Mouse (Mus musculus): ENCODE measurements around the gene Ribc2.

Gene Ribc2

DNA sequence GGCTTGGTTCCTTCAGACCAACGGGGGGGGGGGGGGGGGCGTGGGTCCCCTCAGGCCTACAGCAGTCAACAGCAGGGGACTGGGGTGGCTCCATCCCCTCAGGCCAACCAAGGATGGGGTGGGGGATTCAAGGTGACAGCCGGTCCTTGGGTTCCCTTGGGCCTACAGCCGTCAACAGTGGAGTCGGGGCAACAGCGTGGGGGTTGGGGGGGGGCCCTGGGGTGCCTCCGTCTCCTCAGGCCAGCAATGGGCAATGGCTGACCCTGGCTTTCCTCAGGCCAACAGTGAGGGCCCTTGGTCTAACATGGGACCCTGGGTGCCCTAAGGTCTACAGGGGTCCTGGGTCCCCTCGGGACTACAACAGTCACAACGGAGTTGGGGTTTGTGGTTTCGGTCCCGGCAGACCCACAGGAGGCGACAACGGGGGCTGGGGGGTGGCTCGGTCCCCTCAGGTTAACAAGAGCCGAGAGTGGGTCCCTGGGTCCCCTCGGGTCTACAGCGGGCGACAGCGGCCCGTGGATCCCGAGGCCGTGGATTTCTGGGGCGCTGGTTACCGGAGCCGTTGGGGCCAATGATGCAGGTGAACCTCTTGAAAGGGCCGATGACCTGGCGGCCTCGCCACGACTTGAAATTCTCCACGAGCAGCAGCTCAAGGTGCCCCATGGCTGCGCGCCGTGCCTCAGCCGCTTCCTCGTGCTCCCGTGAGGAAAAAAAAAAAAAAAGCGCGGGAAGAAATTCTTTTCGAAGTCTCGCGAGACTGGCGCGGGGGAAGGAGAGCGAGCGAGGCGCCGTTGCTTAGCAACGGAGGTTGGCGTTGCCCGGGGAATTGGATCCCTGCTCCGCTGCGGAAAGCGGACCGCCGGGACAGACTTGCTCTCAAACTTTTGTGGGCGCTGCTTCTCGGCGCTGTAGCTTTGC, at the start of gene Ribc2, which contains the start of gene Smc1b:
Ribc2 (plus strand) TSS at position 804 of the 918 bp plus-strand sequence.
Smc1b (minus strand) TSS at position 690 of the 918 bp plus-strand sequence.
- peak; percentile 71 for DNase-seq (ENCODE audit: low spot score)

GRCm38 (mm10) chr15:85085641-85086040, 46.2 kb upstream of the Ribc2 start:
- DNase-seq (ENCODE audit: low spot score), result no peak

- DNase-seq (ENCODE audit: low spot score), result no peak
Observed at GRCm38 (mm10) chr15:85132193-85132520, 279 bp downstream of the Ribc2 start.

GRCm38 (mm10) chr15:85135143-85135542, 3.3 kb downstream of the Ribc2 start:
- no peak for DNase-seq (ENCODE audit: low spot score)

DNA sequence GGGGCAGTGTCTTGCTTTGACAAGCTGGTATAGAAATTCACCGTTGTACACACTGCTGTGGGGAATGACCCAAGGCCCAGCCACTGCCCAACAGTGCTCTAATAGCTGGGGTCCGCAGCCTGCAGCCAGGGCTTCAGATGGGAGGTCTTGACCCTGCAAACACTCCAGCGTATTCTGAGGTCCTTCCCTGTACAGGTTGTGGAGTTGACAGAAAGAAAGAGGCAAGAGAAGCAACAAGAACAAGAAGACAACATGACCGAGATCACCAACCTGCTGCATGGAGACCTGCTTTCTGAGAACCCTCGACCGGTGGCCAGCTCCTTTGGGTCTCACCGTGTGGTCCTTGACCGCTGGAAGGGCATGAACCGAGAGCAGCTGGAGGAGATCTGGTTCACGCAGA, 9.4 kb downstream of the Ribc2 start:
- DNase-seq (ENCODE audit: low spot score), result no peak

- DNase-seq (ENCODE audit: low spot score), result no peak
Observed at GRCm38 (mm10) chr15:85142441-85142840, 10.6 kb downstream of the Ribc2 start.

- DNase-seq (ENCODE audit: low spot score), result no peak
Observed at GRCm38 (mm10) chr15:85143161-85143560, 11.3 kb downstream of the Ribc2 start.

DNA sequence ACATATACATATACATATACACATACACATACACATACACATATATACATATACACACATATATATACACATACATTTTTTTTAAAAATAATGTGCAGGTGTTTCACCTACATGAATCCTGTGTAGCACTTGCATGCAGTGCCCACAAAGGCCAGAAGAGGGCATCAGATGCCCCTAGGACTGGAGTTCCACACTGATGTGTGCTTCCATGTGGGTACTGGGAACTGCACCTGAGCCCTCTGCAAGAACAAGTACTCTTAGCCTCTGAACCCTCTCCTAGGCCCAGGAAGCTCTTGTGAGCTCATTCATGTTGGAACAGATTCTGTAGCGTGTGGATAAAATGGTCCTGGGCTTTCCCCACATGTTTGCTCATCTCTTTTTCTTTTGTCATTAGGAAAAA, 11.9 kb downstream of the Ribc2 start:
- DNase-seq (ENCODE audit: low spot score), result no peak

DNA sequence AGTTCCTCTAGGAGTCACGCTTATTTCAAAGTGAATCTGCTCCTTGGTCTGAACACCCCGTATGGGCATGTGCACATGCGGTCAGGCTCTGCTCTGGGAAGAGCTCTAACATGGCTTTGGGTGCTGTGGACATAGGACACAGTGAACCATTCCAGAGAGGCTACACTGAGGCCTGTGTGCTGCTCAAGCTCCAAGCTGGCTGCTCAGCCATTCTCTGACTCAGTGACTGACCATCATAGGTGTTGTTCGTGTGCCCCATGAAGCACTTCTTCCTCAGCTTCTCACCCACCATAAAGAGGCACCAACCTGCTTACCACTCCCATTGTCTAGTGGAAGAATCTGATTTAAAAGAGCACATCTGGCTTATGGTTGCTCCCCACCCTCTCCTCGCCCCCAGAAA, 12.4 kb downstream of the Ribc2 start:
- DNase-seq (ENCODE audit: low spot score), result no peak

DNA sequence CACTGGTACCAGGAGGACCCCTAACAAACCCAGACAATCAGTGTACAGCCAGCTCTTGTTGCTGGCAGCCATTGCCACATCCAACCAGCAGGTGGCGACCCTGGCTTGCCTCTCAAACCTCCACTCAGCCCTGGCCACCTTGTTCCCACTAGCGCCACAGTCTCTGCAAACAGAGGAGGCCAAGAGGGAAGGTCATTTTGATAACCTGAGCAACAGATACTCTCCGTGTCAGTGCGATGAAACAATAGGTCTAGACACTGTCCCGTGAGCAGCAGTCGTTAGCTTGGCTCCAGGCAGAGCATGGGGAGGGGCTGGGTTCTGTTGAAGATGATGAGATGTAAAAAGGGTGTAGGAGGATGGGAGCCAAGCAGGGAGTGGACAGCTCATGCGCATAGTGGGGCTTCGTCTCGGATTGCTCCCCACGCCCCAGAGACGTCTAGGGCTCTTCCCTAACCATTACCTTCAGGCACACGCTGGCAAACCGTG, 19.6 kb downstream of the Ribc2 start:
- peak; percentile 75 for DNase-seq (ENCODE audit: low spot score)

GRCm38 (mm10) chr15:85152577-85152976, 20.7 kb downstream of the Ribc2 start:
- no peak for DNase-seq (ENCODE audit: low spot score)

DNA sequence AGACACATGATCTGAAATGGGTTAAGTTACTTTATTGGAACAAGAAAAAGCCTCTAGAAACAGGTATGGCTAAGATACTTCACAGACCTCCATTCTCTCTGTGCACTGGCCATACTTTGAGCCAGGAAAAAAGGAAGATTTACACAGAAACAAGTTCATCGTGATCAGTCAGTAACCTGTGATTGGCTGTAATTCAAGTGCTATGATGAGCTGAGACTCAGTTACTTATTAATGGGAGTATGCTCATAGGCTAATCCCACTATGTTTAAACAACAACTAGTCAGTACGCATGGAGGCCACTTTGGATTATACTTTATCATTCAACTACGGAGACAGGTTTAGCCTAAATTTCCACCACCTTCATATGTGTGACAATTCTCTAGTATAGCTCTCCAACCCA, 22.2 kb downstream of the Ribc2 start:
- no peak for DNase-seq (ENCODE audit: low spot score)

GRCm38 (mm10) chr15:85156198-85156597, 24.3 kb downstream of the Ribc2 start:
- no peak for DNase-seq (ENCODE audit: low spot score)

DNA sequence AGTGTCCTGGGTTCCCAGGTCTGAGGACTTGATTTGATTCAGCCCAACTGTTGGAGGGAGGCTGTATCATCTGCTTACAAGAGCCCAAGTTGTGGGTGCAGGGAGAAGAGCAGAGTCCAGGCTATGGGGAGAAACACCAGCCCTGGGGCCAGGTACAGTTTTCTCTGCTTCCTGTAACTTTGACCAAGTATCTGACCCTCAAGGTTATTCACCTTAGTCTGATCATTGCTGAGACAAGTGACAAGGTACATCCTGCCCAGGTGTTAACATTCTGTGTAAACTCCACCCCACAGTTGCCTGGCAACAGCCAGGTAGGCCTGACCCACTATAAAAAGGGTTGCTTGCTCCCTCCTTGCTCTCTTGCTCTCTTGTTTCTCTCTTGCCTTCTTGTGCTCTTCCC, 29.5 kb downstream of the Ribc2 start:
- no peak for DNase-seq (ENCODE audit: low spot score)

DNA sequence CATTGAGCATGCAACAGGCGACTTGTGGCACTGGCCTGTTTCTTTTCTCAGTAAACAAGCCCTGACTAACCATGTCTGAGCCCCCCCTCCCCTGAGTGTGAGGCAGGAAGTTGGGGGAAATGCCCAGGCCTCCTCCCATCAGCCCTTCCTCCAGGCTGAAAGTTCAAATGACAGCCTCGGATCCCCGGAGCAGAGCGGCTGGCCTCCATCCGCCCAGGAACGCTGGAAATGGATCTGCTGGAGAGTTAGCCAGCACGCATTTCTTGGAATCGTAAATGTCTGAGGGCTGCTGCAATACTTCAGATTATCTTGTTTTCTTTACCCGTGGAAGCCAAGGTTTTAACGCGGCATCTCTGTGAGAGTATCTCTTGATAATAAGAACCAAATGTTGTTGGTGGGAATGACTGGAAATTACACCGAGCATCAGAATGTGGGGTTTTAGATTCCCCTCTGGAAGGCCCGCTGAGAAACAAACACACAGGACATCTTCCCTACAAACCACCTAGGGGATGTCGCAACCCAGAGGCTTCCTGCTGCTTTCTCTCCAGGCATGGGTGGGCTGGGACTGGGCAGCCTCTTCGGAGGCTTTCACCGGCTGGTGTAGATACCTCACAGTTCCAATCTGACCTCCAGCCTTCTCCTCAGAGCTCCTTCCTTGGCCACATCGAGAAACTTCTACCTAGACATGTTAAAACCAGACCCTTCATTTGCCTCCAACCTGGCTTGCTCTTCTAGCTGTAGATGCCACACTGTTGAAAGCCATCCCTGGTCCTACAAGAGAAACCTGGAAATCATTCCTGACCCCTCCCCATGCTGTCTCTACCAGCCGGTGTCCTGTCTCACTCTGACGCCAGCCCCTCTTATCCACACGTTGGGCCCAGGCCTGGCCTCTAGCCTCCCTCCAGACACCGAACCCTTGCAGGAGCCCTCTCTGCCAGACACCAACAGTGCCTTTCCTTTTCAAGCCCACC, 31.1 kb downstream of the Ribc2 start:
- DNase-seq (ENCODE audit: low spot score), result peak; percentile 33

DNA sequence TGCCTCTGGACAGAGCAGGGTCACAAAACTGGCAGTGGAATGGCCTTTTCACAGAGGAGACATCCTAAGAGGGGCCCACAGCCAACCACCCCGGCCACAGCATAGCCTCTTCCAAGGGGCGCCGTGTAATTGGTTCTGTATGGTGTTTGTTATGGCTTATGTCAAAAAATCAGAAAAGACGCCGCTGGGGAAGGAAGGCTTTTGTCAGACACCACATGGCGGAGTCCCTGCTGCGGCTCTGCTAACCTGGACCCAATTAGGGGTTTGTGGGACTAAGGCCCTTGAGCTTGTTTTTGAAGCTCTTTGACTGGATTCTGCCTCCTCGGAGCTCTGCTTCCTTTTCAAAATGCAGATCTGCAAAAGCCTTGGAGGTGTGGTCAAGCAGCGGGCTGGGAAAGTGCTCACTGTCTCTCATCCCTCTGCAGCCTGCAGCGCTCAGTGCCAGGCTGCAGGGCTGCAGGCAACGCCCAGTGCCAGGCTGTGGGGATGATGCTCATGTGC, 34.6 kb downstream of the Ribc2 start:
- DNase-seq (ENCODE audit: low spot score), result no peak

GRCm38 (mm10) chr15:85167086-85167679, 35.3 kb downstream of the Ribc2 start:
- DNase-seq (ENCODE audit: low spot score), result no peak

DNA sequence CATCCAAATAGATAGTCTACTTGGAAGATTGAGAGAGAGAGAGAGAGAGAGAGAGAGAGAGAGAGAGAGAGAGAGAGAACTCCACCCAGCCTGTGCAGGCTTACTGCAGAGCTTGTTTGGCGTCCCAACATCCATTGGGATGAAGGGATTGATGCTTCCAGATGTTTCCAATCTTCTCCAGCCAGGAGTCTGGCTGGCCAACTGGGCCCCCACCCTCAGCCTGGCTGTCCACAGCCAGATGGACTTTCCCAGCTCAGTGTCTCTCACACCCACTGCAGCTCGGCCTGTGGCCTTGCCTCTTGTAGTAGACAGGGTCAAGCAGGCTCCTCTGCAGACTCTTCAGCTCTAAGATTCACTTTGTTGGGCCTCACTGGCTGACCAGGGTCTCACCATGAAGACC, 40.2 kb downstream of the Ribc2 start:
- peak; percentile 12 for DNase-seq (ENCODE audit: low spot score)

DNA sequence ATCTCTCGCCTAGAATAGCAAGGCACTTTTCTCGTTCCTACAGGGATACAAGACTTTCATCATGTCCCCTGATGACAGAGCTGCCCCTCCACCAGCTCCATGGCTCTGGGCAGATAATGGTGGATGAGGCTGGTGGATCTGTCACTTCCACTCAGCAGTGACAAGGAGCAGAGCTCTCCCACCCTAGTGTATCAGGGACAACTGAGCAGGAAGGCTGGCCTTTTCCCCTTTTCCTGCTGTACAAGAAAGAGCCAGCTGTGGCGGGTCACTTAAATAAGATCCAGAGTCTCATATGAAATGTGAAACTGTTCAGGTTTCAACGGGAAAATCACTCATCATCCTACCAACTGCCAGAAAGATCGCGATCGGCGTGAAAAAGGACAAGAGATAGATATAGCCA, 41.5 kb downstream of the Ribc2 start:
- no peak for DNase-seq (ENCODE audit: low spot score)

DNA sequence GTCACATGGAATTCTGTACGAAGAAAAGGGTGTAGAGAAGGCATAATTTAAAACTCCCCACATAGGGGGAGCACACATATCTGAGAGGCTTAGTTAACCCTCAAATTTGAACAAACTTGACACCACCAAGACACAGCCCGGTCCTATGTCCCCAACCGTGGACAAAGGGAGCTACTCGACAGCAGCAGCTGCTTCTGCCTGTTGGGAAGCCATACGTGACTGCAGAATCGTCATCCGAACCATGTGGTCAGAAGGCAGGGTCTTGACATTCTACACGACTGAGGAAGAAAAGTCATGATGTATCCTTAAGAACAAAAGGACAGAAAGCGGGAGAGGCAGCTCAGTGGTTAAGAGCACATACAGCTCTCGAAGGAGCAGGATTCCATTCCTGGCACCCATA, 42.2 kb downstream of the Ribc2 start:
- no peak for DNase-seq (ENCODE audit: low spot score)

DNA sequence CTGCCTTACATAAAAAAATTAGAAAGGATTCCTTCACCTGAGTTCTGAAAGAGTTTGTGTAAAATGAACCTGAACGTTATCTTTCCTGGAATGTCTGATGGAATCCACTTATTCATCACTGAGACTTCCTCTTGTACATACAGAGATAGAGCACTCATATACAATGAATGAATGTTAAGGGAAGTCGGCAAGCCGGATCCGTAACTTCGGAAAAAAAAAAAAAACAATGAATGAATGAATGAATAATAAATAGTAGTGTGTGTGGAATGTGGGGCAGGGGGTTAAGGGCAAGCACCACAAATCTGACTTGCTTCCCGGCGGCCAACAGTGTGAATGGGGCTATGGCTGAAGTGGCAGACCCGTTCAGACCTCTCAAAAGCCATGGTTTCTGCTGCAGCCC, 45.7 kb downstream of the Ribc2 start:
- DNase-seq (ENCODE audit: low spot score), result no peak

DNA sequence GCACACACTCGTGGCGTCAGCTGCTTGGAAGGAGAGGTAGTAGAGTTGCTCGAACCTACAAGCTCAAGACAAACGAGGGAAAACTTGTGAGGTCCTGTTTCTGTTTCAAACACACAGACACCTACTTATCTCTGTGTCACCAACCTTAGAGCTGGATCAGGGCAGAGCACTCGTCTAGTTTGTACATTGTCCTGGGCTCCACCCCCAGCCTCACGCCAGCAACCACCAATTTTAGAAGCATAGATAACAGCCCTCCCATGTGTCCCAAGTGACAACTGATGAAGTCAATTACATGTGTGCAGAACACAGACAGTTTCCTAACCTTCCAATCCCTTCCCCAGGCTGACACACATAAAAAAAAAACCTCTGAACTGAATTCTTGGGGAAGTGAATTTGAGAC, 46.3 kb downstream of the Ribc2 start:
- no peak for DNase-seq (ENCODE audit: low spot score)

All from ovary, postnatal 36 days (tissue).